Mouse (Mus musculus): ENCODE results near the gene Cers6. TPM values are rescaled to one million over a fixed set of nuclear protein-coding genes. Genes with fewer than 3 reads are reported as not detected.

Cers6 gene
- polyA plus RNA-seq, 1 experiment from 2014 or later = 25.4 TPM

- no peak overlapping the region for H3K4me2 ChIP-seq
- no peaks in the 10 kb centered on the region for H3K4me1 ChIP-seq (replicated peaks)
- H3K27me3 ChIP-seq (replicated peaks) = no peaks in the 10 kb centered on the region
- WGBS = 85% methylated on average over 5 of the region's 5 CpGs
- H3K27ac ChIP-seq (ENCODE audit: poor library complexity, severe bottlenecking) = no peak overlapping the region
- ATAC-seq (ENCODE audit: insufficient number of reproducible peaks, low FRiP score) = no peak
- no peak overlapping the region for H3K9ac ChIP-seq
- H3K4me3 ChIP-seq = no peak overlapping the region
- H3K9me3 ChIP-seq (replicated peaks) = peaks cover 9% of the 10 kb centered on the region
- H3K36me3 ChIP-seq = peaks cover 9% of the 10 kb centered on the region
Measured at GRCm38 (mm10) chr2:68971840-68972239, 110.6 kb downstream of the Cers6 start.

GRCm38 (mm10) chr2:68973753-68974152 is 112.5 kb downstream of the Cers6 start:
- Histone ChIP-seq H3K9ac (no peak overlapping the region), H3K4me1 (replicated peaks) (peaks cover 3% of the 10 kb centered on the region), H3K36me3 (peaks cover 9% of the 10 kb centered on the region), H3K27me3 (replicated peaks) (no peaks in the 10 kb centered on the region), H3K9me3 (replicated peaks) (peaks cover 9% of the 10 kb centered on the region), H3K4me2 (no peak overlapping the region), H3K4me3 (no peak overlapping the region), H3K27ac (ENCODE audit: poor library complexity, severe bottlenecking) (no peak overlapping the region)
- ATAC-seq (ENCODE audit: insufficient number of reproducible peaks, low FRiP score) = no peak
- whole genome bisulfite sequencing = 65% methylated on average over 2 of the region's 2 CpGs

DNA sequence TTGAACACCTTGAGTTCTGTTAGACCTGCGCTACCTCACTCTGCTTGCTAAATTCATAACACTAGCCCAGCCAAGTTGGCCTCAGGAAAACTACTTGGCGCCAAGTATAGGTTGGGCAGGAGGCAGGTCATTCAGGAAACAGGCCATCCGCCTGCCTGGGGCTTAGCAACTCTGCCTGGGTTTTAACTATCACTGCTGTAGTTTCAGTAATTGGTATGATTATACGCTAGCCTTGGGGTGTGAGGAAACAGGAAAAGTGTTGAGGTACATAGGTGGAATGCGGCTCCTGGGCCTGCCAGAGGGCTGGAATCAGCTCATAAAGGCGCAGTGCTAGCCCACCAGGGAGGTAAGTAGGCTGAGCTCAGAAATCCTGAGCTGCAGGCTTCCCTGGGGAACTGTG is 114.0 kb downstream of the Cers6 start:
- 88% methylated on average over 6 of the region's 6 CpGs for WGBS
- H3K9me3 ChIP-seq (replicated peaks) = peaks cover 3% of the 10 kb centered on the region
- no peak for ATAC-seq (ENCODE audit: insufficient number of reproducible peaks, low FRiP score)
- H3K9ac ChIP-seq = no peak overlapping the region
- no peak overlapping the region for H3K27ac ChIP-seq (ENCODE audit: poor library complexity, severe bottlenecking)
- peaks cover 11% of the 10 kb centered on the region for H3K4me1 ChIP-seq (replicated peaks)
- no peaks in the 10 kb centered on the region for H3K27me3 ChIP-seq (replicated peaks)
- no peak overlapping the region for H3K4me2 ChIP-seq
- no peak overlapping the region for H3K4me3 ChIP-seq
- H3K36me3 ChIP-seq = peaks cover 3% of the 10 kb centered on the region; the same call in 1 of the 2 replicates

DNA sequence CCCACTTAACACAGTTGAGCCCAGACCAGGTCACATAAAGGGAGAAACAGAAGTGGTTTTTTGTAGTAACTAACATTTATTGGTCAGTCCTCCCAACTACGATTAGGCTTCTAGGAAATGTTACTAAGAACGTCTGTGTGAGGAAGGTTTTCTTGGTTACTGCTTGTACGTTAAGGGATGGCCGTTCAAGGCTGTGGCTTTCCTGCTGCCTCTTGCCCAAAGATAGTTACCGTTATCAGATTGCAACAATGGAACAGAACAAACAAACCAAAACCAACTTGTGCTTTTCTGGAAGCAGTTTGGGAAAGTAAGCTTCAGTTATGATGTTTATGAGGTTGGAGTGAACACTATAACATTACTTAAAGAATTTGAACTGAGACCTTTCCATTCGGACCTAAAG is 114.5 kb downstream of the Cers6 start:
- 75% methylated on average over 6 of the region's 6 CpGs for WGBS
- Histone ChIP-seq H3K4me2 (no peak overlapping the region), H3K9ac (no peak overlapping the region), H3K36me3 (no peaks in the 10 kb centered on the region), H3K4me3 (no peak overlapping the region), H3K27me3 (replicated peaks) (no peaks in the 10 kb centered on the region), H3K9me3 (replicated peaks) (no peaks in the 10 kb centered on the region), H3K27ac (ENCODE audit: poor library complexity, severe bottlenecking) (no peak overlapping the region), H3K4me1 (replicated peaks) (peaks cover 11% of the 10 kb centered on the region)
- ATAC-seq (ENCODE audit: insufficient number of reproducible peaks, low FRiP score) = no peak

- no peak for ATAC-seq (ENCODE audit: insufficient number of reproducible peaks, low FRiP score)
- Histone ChIP-seq H3K36me3 (no peaks in the 10 kb centered on the region), H3K27me3 (replicated peaks) (no peaks in the 10 kb centered on the region), H3K4me2 (no peak overlapping the region), H3K4me3 (no peak overlapping the region), H3K9me3 (replicated peaks) (no peaks in the 10 kb centered on the region), H3K4me1 (replicated peaks) (peaks cover 24% of the 10 kb centered on the region), H3K27ac (ENCODE audit: poor library complexity, severe bottlenecking) (no peak overlapping the region), H3K9ac (no peak overlapping the region)
- WGBS = 75% methylated on average over 9 of the region's 9 CpGs
Measured at GRCm38 (mm10) chr2:68978244-68978643, 117.0 kb downstream of the Cers6 start.

DNA sequence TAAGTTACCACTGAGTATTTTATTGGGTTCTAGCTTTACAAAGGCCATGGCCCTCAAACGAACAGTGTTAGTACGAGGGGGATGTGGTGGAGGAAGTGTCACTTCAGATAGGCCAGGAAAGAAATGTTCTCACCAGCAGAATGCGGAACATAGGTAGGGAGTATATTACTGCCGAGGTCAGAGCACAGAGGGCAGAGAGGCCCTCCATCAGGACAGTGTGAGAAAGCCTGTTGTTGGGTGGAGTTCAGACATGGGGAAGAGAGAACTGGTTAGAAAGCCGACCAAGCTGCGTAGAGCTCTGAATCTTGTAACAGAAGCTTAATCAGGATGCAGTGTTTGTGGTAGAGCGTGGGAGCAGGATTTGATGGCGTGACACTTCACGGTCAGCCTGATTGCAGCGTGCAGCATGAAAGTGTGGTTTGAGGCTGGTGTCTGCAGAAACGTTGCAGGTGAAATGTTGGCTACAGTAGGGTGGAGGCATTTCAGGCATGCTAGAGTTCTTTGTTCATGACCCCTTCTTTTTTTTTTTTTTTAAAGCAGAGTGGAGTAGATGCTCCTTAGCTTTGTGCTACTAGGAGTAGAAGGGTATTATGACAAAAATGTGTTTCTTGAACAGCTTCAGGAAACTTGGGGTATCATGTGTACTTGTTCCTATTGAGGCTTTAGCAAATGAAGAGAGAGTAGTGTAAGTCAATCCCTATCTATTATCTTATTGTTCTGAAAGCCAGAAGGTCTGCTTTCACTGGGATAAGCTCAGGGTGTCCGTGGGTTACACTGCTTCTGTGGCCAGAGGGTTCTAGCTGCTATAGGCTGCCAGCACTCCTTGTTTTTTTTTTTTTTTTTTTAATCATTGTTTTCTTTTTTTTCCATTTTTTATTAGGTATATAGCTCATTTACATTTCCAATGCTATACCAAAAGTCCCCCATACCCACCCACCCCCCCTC is 117.7 kb downstream of the Cers6 start:
- no peaks in the 10 kb centered on the region for H3K36me3 ChIP-seq
- peaks cover 31% of the 10 kb centered on the region for H3K4me1 ChIP-seq (replicated peaks)
- H3K9ac ChIP-seq = no peak overlapping the region
- no peaks in the 10 kb centered on the region for H3K9me3 ChIP-seq (replicated peaks)
- ATAC-seq (ENCODE audit: insufficient number of reproducible peaks, low FRiP score) = no peak
- no peak overlapping the region; the same call in 1 of the 2 replicates for H3K4me2 ChIP-seq
- WGBS = 40% methylated on average over 12 of the region's 12 CpGs
- no peaks in the 10 kb centered on the region for H3K27me3 ChIP-seq (replicated peaks)
- H3K4me3 ChIP-seq = no peak overlapping the region
- no peak overlapping the region for H3K27ac ChIP-seq (ENCODE audit: poor library complexity, severe bottlenecking)

- WGBS = 87% methylated on average over 9 of the region's 9 CpGs
- Histone ChIP-seq H3K36me3 (no peaks in the 10 kb centered on the region), H3K27ac (ENCODE audit: poor library complexity, severe bottlenecking) (no peak overlapping the region), H3K9ac (no peak overlapping the region), H3K27me3 (replicated peaks) (no peaks in the 10 kb centered on the region), H3K4me3 (no peak overlapping the region), H3K4me2 (no peak overlapping the region), H3K9me3 (replicated peaks) (no peaks in the 10 kb centered on the region), H3K4me1 (replicated peaks) (peaks cover 37% of the 10 kb centered on the region)
- no peak for ATAC-seq (ENCODE audit: insufficient number of reproducible peaks, low FRiP score)
Measured at GRCm38 (mm10) chr2:68981302-68981701, 120.1 kb downstream of the Cers6 start.

DNA sequence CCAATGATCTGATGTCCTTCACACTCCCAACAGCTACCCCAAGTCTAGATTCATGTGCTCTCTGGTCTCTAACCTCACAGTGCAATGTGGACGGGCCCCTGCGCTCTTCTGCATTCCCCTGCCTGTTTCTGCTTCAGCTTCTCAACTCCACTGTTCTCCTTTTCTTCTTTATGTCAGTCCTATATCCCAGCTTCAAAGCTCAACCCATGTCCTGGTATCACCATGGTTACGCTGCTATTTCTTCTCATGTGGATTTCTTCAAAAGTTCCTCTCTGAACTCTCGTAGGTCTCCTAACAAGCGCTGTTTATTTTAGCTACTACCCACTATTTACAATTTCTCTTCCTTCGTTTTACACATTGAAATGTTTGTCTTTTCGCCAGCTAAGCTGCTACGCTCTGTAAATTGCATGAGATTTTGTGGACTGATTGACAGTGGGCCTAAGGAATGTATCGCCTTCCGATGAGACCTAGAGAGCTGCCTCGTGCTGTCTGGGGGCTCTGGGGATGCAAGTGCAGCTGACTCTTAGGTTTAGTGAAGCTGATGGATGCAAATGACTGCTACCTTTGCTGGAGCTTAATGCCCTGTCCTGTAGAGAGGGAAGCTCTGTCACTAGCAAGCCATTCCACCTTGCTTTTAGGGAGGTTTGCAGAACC is 120.6 kb downstream of the Cers6 start:
- ATAC-seq (ENCODE audit: insufficient number of reproducible peaks, low FRiP score) = no peak
- Histone ChIP-seq H3K36me3 (no peaks in the 10 kb centered on the region), H3K4me2 (no peak overlapping the region), H3K4me1 (replicated peaks) (peaks cover 37% of the 10 kb centered on the region), H3K27ac (ENCODE audit: poor library complexity, severe bottlenecking) (no peak overlapping the region), H3K9me3 (replicated peaks) (no peaks in the 10 kb centered on the region), H3K4me3 (no peak overlapping the region), H3K27me3 (replicated peaks) (no peaks in the 10 kb centered on the region), H3K9ac (no peak overlapping the region)
- 76% methylated on average over 11 of the region's 11 CpGs for WGBS

GRCm38 (mm10) chr2:68982979-68983378 is 121.7 kb downstream of the Cers6 start:
- 70% methylated on average over 3 of the region's 3 CpGs for WGBS
- Histone ChIP-seq H3K4me3 (no peak overlapping the region), H3K4me2 (no peak overlapping the region), H3K27ac (ENCODE audit: poor library complexity, severe bottlenecking) (no peak overlapping the region), H3K9me3 (replicated peaks) (no peaks in the 10 kb centered on the region), H3K27me3 (replicated peaks) (no peaks in the 10 kb centered on the region), H3K4me1 (replicated peaks) (peaks cover 37% of the 10 kb centered on the region), H3K36me3 (no peaks in the 10 kb centered on the region), H3K9ac (no peak overlapping the region)
- ATAC-seq (ENCODE audit: insufficient number of reproducible peaks, low FRiP score) = no peak

DNA sequence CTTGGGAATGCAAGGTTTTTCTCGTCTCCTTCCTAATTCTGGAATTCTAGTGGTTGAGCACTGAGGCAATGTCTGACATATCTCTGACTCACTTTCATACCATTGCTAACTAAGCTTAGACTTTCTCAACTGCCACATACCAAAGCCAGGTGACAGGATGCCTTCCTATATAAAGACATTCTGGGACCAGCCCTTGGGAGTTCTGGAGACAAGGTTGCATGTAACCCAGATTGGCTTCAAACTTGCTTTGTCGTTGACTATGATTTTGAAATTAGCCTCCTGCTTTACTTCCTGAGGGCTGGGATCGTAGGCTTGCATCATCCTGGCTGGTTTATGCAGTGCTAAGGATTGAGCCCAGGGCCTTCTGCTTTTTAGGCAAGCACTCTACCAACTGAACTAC is 122.2 kb downstream of the Cers6 start:
- Histone ChIP-seq H3K27me3 (replicated peaks) (no peaks in the 10 kb centered on the region), H3K27ac (ENCODE audit: poor library complexity, severe bottlenecking) (peak overlapping the region; percentile 28; the same call in 1 of the 2 replicates), H3K4me1 (replicated peaks) (peaks cover 37% of the 10 kb centered on the region), H3K4me2 (no peak overlapping the region), H3K9ac (no peak overlapping the region), H3K4me3 (no peak overlapping the region), H3K36me3 (no peaks in the 10 kb centered on the region), H3K9me3 (replicated peaks) (no peaks in the 10 kb centered on the region)
- no peak for ATAC-seq (ENCODE audit: insufficient number of reproducible peaks, low FRiP score)
- 55% methylated on average over 3 of the region's 3 CpGs for WGBS

DNA sequence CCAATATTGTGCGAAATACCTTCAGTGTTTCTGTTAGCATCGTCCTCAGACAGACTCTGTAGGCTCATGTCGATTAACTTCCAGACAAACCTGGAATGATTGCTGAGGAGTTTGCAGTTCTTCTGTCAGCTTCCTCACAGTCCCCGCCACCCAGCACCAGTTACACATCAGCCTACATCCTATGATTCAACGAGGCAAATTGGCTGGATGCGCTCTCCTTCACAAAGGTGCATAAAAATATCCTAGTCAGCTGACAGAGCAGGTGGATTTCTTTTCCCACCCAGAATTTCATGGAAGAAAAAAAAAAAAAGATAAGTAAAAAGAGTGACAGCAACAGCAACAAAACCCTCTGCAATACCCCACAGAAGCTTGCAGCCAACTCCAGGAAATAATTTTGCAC is 127.9 kb downstream of the Cers6 start:
- Histone ChIP-seq H3K9me3 (replicated peaks) (peaks cover 4% of the 10 kb centered on the region; the same call in 1 of the 2 replicates), H3K4me3 (no peak overlapping the region), H3K36me3 (no peaks in the 10 kb centered on the region), H3K27me3 (replicated peaks) (no peaks in the 10 kb centered on the region), H3K27ac (ENCODE audit: poor library complexity, severe bottlenecking) (no peak overlapping the region), H3K4me1 (replicated peaks) (peaks cover 4% of the 10 kb centered on the region; the same call in 1 of the 2 replicates), H3K9ac (no peak overlapping the region), H3K4me2 (no peak overlapping the region)
- ATAC-seq (ENCODE audit: insufficient number of reproducible peaks, low FRiP score) = no peak
- WGBS = 90% methylated on average over 6 of the region's 6 CpGs

Measured in heart, embryonic 12.5 days (tissue).